1 mouse cellular context compared by ENCODE assay signal in genomic region chr17:24469336-24469909, GRCm38 (mm10).
TF ChIP-seq lines count a peak whose summit lies in the region.

No protein-coding gene starts in this region.

TF ChIP-seq in MEL, 35 proteins besides CTCF, POLR2A, EP300 and RAD21 (continued from another document):
- TF ChIP-seq MYC (IDR thresholded peaks at IDR 0.05; ENCODE audit: low read depth, low read length) (peak; percentile 38; the same call in 1 of the 2 replicates), ETS1 (IDR thresholded peaks at IDR 0.05; ENCODE audit: low read depth, low read length) (no peak)
